Mouse (Mus musculus): Measurements from ENCODE around the gene Lzts2. TPM values are rescaled to one million over a fixed set of nuclear protein-coding genes. Genes with fewer than 3 reads are reported as not detected.
A peak's percentile ranks its signal among the peaks of the same experiment; 100 is the strongest.

Gene Lzts2
- polyA plus RNA-seq, 1 experiment from 2014 or later = 38.4 TPM

DNA sequence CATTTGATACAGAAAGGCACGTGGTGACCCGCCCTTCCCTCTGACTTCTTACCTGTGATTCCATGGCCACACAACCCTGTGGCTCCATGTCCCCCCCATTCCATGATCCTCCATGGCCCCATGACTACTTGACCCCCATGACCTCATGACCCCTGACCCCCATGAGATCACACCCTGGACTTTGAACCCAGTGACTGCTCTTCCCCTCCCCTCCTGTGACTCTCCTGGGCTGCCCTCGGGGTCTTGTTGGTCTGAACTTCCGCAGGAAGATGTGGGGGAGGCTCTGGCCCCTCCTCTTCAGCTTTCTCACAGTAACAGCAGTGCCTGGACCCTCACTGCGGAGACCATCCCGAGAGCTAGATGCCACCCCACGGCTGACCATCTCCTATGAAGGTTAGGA lies 22.0 kb upstream of the Lzts2 start:
- Histone ChIP-seq H3K4me1 (ENCODE audit: control insufficient read depth, insufficient read depth, low read length) (peaks cover 7% of the 10 kb centered on the region; the same call in 1 of the 2 replicates), H3K27ac (ENCODE audit: low read depth, low read length) (no peak overlapping the region), H3K4me3 (ENCODE audit: low read depth, low read length) (no peak overlapping the region), H3K9me3 (replicated peaks; ENCODE audit: control insufficient read depth, low read length) (no peaks in the 10 kb centered on the region), H3K27me3 (ENCODE audit: control insufficient read depth, insufficient read depth, low read length) (peaks cover 8% of the 10 kb centered on the region), H3K9ac (ENCODE audit: low read depth, low read length) (no peak overlapping the region), H3K36me3 (ENCODE audit: control insufficient read depth, insufficient read depth, low read length) (no peaks in the 10 kb centered on the region), H3K4me2 (no peak overlapping the region)
- no peak for ATAC-seq (replicated peaks; ENCODE audit: insufficient number of reproducible peaks, low FRiP score, low TSS enrichment)
- 39% methylated on average over 7 of the region's 7 CpGs for WGBS (ENCODE audit: insufficient replicate concordance)

DNA sequence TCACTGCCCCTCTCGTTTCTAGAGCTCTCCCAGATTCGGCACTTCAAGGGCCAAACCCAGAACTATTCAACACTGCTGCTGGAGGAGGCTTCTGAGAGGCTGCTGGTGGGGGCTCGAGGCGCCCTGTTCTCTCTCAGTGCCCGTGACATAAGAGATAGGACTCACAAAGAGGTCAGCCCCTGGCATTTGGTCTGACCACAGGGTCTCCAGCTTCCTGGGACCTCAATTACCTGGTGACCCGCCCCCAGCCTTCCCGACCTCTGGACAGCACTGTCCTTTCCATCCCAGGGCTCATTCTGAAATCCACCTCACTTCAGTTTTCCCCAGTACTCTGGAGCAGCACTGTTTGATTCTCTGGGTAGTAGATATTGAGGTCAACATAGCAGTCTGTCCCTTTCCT lies 21.5 kb upstream of the Lzts2 start:
- no peak for ATAC-seq (replicated peaks; ENCODE audit: insufficient number of reproducible peaks, low FRiP score, low TSS enrichment)
- H3K4me1 ChIP-seq (ENCODE audit: control insufficient read depth, insufficient read depth, low read length) = peaks cover 7% of the 10 kb centered on the region; the same call in 1 of the 2 replicates
- no peak overlapping the region for H3K9ac ChIP-seq (ENCODE audit: low read depth, low read length)
- no peak overlapping the region for H3K27ac ChIP-seq (ENCODE audit: low read depth, low read length)
- 34% methylated on average over 7 of the region's 7 CpGs for WGBS (ENCODE audit: insufficient replicate concordance)
- H3K4me2 ChIP-seq = no peak overlapping the region
- H3K4me3 ChIP-seq (ENCODE audit: low read depth, low read length) = no peak overlapping the region
- H3K27me3 ChIP-seq (ENCODE audit: control insufficient read depth, insufficient read depth, low read length) = peaks cover 8% of the 10 kb centered on the region
- no peaks in the 10 kb centered on the region for H3K36me3 ChIP-seq (ENCODE audit: control insufficient read depth, insufficient read depth, low read length)
- H3K9me3 ChIP-seq (replicated peaks; ENCODE audit: control insufficient read depth, low read length) = no peaks in the 10 kb centered on the region

- no peak for ATAC-seq (replicated peaks; ENCODE audit: insufficient number of reproducible peaks, low FRiP score, low TSS enrichment)
- Histone ChIP-seq H3K4me2 (no peak overlapping the region), H3K36me3 (ENCODE audit: control insufficient read depth, insufficient read depth, low read length) (0 out of 2 replicates have a peak, but pooled peaks cover 5% of the 10 kb centered on the region)
Observed at GRCm38 (mm10) chr19:44997786-44998185, 16.4 kb upstream of the Lzts2 start.

GRCm38 (mm10) chr19:44999647-45000046 lies 14.6 kb upstream of the Lzts2 start:
- Histone ChIP-seq H3K27ac (ENCODE audit: low read depth, low read length) (no peak overlapping the region), H3K27me3 (ENCODE audit: control insufficient read depth, insufficient read depth, low read length) (no peaks in the 10 kb centered on the region), H3K9ac (ENCODE audit: low read depth, low read length) (no peak overlapping the region), H3K9me3 (replicated peaks; ENCODE audit: control insufficient read depth, low read length) (no peaks in the 10 kb centered on the region), H3K4me3 (ENCODE audit: low read depth, low read length) (no peak overlapping the region), H3K4me1 (ENCODE audit: control insufficient read depth, insufficient read depth, low read length) (no peaks in the 10 kb centered on the region), H3K36me3 (ENCODE audit: control insufficient read depth, insufficient read depth, low read length) (peaks cover 13% of the 10 kb centered on the region), H3K4me2 (no peak overlapping the region)
- 81% methylated on average over 8 of the region's 8 CpGs for WGBS (ENCODE audit: insufficient replicate concordance)
- no peak for ATAC-seq (replicated peaks; ENCODE audit: insufficient number of reproducible peaks, low FRiP score, low TSS enrichment)

More at GRCm38 (mm10) chr19:44997786-44998185, 16.4 kb upstream of the Lzts2 start:
- Histone ChIP-seq H3K9me3 (replicated peaks; ENCODE audit: control insufficient read depth, low read length) (no peaks in the 10 kb centered on the region), H3K4me3 (ENCODE audit: low read depth, low read length) (no peak overlapping the region), H3K9ac (ENCODE audit: low read depth, low read length) (no peak overlapping the region), H3K4me1 (ENCODE audit: control insufficient read depth, insufficient read depth, low read length) (no peaks in the 10 kb centered on the region), H3K27me3 (ENCODE audit: control insufficient read depth, insufficient read depth, low read length) (no peaks in the 10 kb centered on the region), H3K27ac (ENCODE audit: low read depth, low read length) (no peak overlapping the region)
- WGBS (ENCODE audit: insufficient replicate concordance) = 77% methylated on average over 11 of the region's 11 CpGs

- H3K27me3 ChIP-seq (ENCODE audit: control insufficient read depth, insufficient read depth, low read length) = no peaks in the 10 kb centered on the region
- 68% methylated on average over 3 of the region's 3 CpGs for WGBS (ENCODE audit: insufficient replicate concordance)
- H3K4me1 ChIP-seq (ENCODE audit: control insufficient read depth, insufficient read depth, low read length) = peaks cover 10% of the 10 kb centered on the region
Observed at GRCm38 (mm10) chr19:45002301-45002700, 11.9 kb upstream of the Lzts2 start.

DNA sequence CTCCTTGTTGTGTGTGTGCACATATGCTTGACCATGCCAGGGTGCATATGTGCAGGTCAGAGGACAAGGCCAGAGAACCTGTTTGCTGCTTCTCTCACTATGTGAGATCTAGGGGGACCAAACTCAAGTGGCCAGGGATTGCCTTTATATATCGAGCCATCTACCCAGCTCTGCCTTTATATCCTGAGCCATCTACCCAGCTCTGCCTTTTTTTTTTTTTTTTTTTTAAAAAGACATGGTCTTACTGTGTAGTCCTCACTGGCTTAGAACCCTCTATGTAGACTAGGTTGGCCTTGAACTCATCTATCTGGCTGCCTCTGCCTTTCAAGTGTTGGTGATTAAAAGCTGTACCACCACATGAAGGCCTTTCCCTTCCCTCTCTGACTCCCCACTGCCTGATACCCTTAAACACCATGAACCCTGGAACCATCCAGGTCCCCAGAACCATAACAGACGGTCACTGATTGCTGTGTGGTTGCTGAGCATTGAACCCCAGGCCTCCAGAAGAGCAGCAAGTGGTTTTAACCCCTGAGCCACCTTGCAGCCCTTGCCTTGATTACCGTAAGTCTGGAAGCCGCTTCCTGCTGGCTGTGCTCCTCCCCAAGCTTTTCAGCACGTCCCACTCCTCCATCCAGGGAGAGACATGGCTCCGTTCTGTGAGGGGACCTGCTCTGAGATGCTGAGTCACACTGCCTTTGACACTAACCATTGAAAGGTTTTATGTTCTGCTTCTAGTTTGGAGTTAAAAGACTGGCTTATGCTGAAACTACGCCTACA lies 10.3 kb upstream of the Lzts2 start:
- Histone ChIP-seq H3K4me3 (ENCODE audit: low read depth, low read length) (no peak overlapping the region), H3K36me3 (ENCODE audit: control insufficient read depth, insufficient read depth, low read length) (peaks cover 13% of the 10 kb centered on the region), H3K4me2 (no peak overlapping the region), H3K27ac (ENCODE audit: low read depth, low read length) (no peak overlapping the region), H3K27me3 (ENCODE audit: control insufficient read depth, insufficient read depth, low read length) (no peaks in the 10 kb centered on the region), H3K9ac (ENCODE audit: low read depth, low read length) (no peak overlapping the region), H3K9me3 (replicated peaks; ENCODE audit: control insufficient read depth, low read length) (no peaks in the 10 kb centered on the region), H3K4me1 (ENCODE audit: control insufficient read depth, insufficient read depth, low read length) (peaks cover 13% of the 10 kb centered on the region)
- no peak for ATAC-seq (replicated peaks; ENCODE audit: insufficient number of reproducible peaks, low FRiP score, low TSS enrichment)
- 78% methylated on average over 7 of the region's 7 CpGs for WGBS (ENCODE audit: insufficient replicate concordance)

More at GRCm38 (mm10) chr19:45002301-45002700, 11.9 kb upstream of the Lzts2 start:
- Histone ChIP-seq H3K9me3 (replicated peaks; ENCODE audit: control insufficient read depth, low read length) (no peaks in the 10 kb centered on the region), H3K36me3 (ENCODE audit: control insufficient read depth, insufficient read depth, low read length) (peaks cover 13% of the 10 kb centered on the region), H3K9ac (ENCODE audit: low read depth, low read length) (no peak overlapping the region), H3K4me3 (ENCODE audit: low read depth, low read length) (no peak overlapping the region), H3K27ac (ENCODE audit: low read depth, low read length) (no peak overlapping the region), H3K4me2 (no peak overlapping the region)
- no peak for ATAC-seq (replicated peaks; ENCODE audit: insufficient number of reproducible peaks, low FRiP score, low TSS enrichment)

- Histone ChIP-seq H3K4me3 (ENCODE audit: low read depth, low read length) (peak within 1 kb of the TSS; percentile 98), H3K9ac (ENCODE audit: low read depth, low read length) (peak within 1 kb of the TSS; percentile 85), H3K4me1 (ENCODE audit: control insufficient read depth, insufficient read depth, low read length) (peaks cover 13% of the 10 kb centered on the region), H3K9me3 (replicated peaks; ENCODE audit: control insufficient read depth, low read length) (no peaks in the 10 kb centered on the region), H3K27me3 (ENCODE audit: control insufficient read depth, insufficient read depth, low read length) (no peaks in the 10 kb centered on the region), H3K4me2 (peak within 1 kb of the TSS; percentile 94), H3K27ac (ENCODE audit: low read depth, low read length) (peak within 1 kb of the TSS; percentile 83), H3K36me3 (ENCODE audit: control insufficient read depth, insufficient read depth, low read length) (peaks cover 17% of the 10 kb centered on the region)
- no peak for ATAC-seq (replicated peaks; ENCODE audit: insufficient number of reproducible peaks, low FRiP score, low TSS enrichment)
- 9% methylated on average over 16 of the region's 16 CpGs for WGBS (ENCODE audit: insufficient replicate concordance)
Observed at GRCm38 (mm10) chr19:45005444-45005843, 8.8 kb upstream of the Lzts2 start, which contains the start of gene Twnk. Gene Twnk, plus strand, starts transcription at chr19:45005663.

DNA sequence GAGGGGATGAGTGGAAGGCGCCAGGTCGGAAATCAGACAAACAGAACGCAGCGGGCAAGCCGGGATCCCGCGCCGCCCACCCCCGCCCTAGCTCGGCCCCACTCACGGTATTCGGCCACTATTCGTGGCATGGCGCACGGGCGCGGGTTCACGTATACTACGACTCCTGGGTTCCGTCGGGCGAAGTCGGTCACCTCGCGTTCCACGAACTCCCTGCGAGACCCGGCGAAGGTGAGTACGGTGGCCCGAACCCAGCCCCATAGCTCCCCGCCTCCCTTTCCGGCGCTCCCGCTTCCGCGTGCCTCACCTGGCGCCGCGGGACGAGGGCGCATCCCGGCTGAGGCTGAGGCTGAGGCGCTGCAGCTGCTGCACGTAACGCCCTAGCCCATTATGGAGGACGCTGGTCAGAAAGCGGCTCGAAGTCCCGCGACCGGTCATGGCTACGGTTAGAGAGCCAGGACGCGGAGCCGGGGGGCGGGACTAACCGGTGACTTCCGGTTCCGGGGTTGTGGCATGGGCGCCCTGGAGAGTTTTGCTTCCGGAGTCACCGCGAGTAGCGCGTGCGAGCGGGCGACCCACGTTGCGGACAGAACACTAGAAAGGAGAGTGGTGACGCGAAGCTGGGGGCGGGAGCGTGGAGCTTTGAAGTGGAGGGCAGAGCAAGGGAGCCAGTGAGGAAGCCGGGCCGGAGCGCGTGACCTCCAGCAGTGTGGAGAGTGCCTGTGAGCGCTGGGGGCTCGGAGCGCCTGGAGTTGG lies 8.1 kb upstream of the Lzts2 start, which contains the start of gene Mrpl43:
Gene Mrpl43 (minus strand): TSS at position 486 of the 756 bp plus-strand sequence.
- Histone ChIP-seq H3K4me3 (ENCODE audit: low read depth, low read length) (peak within 1 kb of the TSS; percentile 98), H3K27ac (ENCODE audit: low read depth, low read length) (peak within 1 kb of the TSS; percentile 83), H3K27me3 (ENCODE audit: control insufficient read depth, insufficient read depth, low read length) (no peaks in the 10 kb centered on the region), H3K9ac (ENCODE audit: low read depth, low read length) (peak within 1 kb of the TSS; percentile 85), H3K9me3 (replicated peaks; ENCODE audit: control insufficient read depth, low read length) (no peaks in the 10 kb centered on the region), H3K4me1 (ENCODE audit: control insufficient read depth, insufficient read depth, low read length) (peaks cover 13% of the 10 kb centered on the region), H3K4me2 (peak within 1 kb of the TSS; percentile 94), H3K36me3 (ENCODE audit: control insufficient read depth, insufficient read depth, low read length) (peaks cover 19% of the 10 kb centered on the region)
- under 1% methylated on average over 82 of the region's 82 CpGs for WGBS (ENCODE audit: insufficient replicate concordance)
- peak; percentile 79 for ATAC-seq (replicated peaks; ENCODE audit: insufficient number of reproducible peaks, low FRiP score, low TSS enrichment)
